ENCODE assay signal across 31 mouse cellular contexts in genomic region chr6:65854585-65854984, GRCm38 (mm10).
A peak's percentile ranks its signal among the peaks of the same experiment; 100 is the strongest.
DNase-seq lines count a peak whose midpoint lies in the region; ATAC-seq lines count a peak whose summit lies in the region.
"Had no signal": no experiment of that assay in that cellular context is flagged by ENCODE, and none has a peak within 500 bp of the region (broad histone marks: within the 10 kb centered on the region; RNA-seq: fewer than 3 reads in every experiment).

No protein-coding gene starts in this region.

- no peak overlapping the region for H3K9ac ChIP-seq in embryonic facial prominence, embryonic 14.5 days (ENCODE audit: low read depth, low read length)
- no peak overlapping the region for H3K9ac ChIP-seq in hindbrain, embryonic 15.5 days
- no peak overlapping the region for H3K9ac ChIP-seq in hindbrain, embryonic 13.5 days
- H3K9ac ChIP-seq: embryonic facial prominence, embryonic 12.5 days; forebrain, embryonic 13.5 days; heart, embryonic 13.5 days; limb, embryonic 12.5 days; liver, embryonic 15.5 days; lung, embryonic 14.5 days; midbrain, embryonic 15.5 days had no signal

- DNase-seq in embryonic facial prominence, embryonic 14.5 days (ENCODE audit: low spot score): peak; percentile 13
- no peak for DNase-seq in embryonic facial prominence, embryonic 10.5 days (ENCODE audit: low spot score)
- DNase-seq in ES-CJ7 (ENCODE audit: low read depth, low spot score) (peak; percentile 20), ZHBTc4 (ENCODE audit: low read depth, low spot score) (peak; percentile 30)
- DNase-seq in limb, embryonic 10.5 days (ENCODE audit: low spot score): no peak
- no peak for DNase-seq in cerebellum, postnatal 14 days
- DNase-seq: adrenal gland, postnatal 14 days; cerebellum, adult 18-20 months; cerebellum, postnatal 10 days; gastrocnemius, adult 2 months; heart, adult 2 months; heart, postnatal 10 days; kidney, adult 8-10 months; kidney, postnatal 10 days; layer of hippocampus, adult 9-11 months; lung, embryonic 14.5 days; right cerebral cortex, adult 18-20 months; spleen, adult 18-20 months; thymus, adult 18-20 months; thymus, postnatal 25 days had no signal

- no peaks in the 10 kb centered on the region for H3K9me3 ChIP-seq in embryonic facial prominence, embryonic 14.5 days (ENCODE audit: control insufficient read depth, low read length)
- H3K9me3 ChIP-seq in embryonic facial prominence, embryonic 10.5 days: no peaks in the 10 kb centered on the region
- no peaks in the 10 kb centered on the region for H3K9me3 ChIP-seq in hindbrain, embryonic 15.5 days
- H3K9me3 ChIP-seq in hindbrain, embryonic 13.5 days: no peaks in the 10 kb centered on the region
- H3K9me3 ChIP-seq in limb, embryonic 10.5 days (replicated peaks): no peaks in the 10 kb centered on the region
- H3K9me3 ChIP-seq: embryonic facial prominence, embryonic 12.5 days; forebrain, embryonic 13.5 days; heart, embryonic 13.5 days; limb, embryonic 12.5 days; liver, embryonic 15.5 days; midbrain, embryonic 15.5 days had no signal

- no peaks in the 10 kb centered on the region for H3K27me3 ChIP-seq in embryonic facial prominence, embryonic 14.5 days (replicated peaks; ENCODE audit: control insufficient read depth, insufficient read depth, low read length)
- H3K27me3 ChIP-seq in embryonic facial prominence, embryonic 10.5 days (replicated peaks; ENCODE audit: low read depth, poor library complexity, severe bottlenecking): no peaks in the 10 kb centered on the region
- H3K27me3 ChIP-seq in hindbrain, embryonic 15.5 days: no peaks in the 10 kb centered on the region
- H3K27me3 ChIP-seq in hindbrain, embryonic 13.5 days: no peaks in the 10 kb centered on the region
- no peaks in the 10 kb centered on the region for H3K27me3 ChIP-seq in limb, embryonic 10.5 days (ENCODE audit: low read depth, poor library complexity, severe bottlenecking)
- H3K27me3 ChIP-seq: embryonic facial prominence, embryonic 12.5 days; forebrain, embryonic 13.5 days; heart, embryonic 13.5 days; limb, embryonic 12.5 days; liver, embryonic 15.5 days; midbrain, embryonic 15.5 days had no signal

- no peak overlapping the region for H3K27ac ChIP-seq in embryonic facial prominence, embryonic 14.5 days (replicated peaks; ENCODE audit: low read depth, low read length)
- H3K27ac ChIP-seq in embryonic facial prominence, embryonic 10.5 days (replicated peaks): no peak overlapping the region
- H3K27ac ChIP-seq in hindbrain, embryonic 15.5 days (replicated peaks): 0 out of 2 replicates have a peak overlapping the region, but pooled peaks have one; percentile 42
- H3K27ac ChIP-seq in hindbrain, embryonic 13.5 days: no peak overlapping the region
- H3K27ac ChIP-seq in limb, embryonic 10.5 days: no peak overlapping the region
- H3K27ac ChIP-seq: embryonic facial prominence, embryonic 12.5 days; forebrain, embryonic 13.5 days; gastrocnemius, adult 2 months; heart, adult 2 months; heart, embryonic 13.5 days; limb, embryonic 12.5 days; liver, embryonic 15.5 days; macrophage; midbrain, embryonic 15.5 days; stomach, postnatal 0 days had no signal

- ATAC-seq in embryonic facial prominence, embryonic 14.5 days (ENCODE audit: low read depth): no peak
- ATAC-seq in hindbrain, embryonic 15.5 days (ENCODE audit: low FRiP score, low read depth): no peak
- no peak for ATAC-seq in hindbrain, embryonic 13.5 days (ENCODE audit: low FRiP score)
- ATAC-seq: forebrain, embryonic 13.5 days; intestine, embryonic 16.5 days; midbrain, embryonic 15.5 days had no signal

- H3K4me3 ChIP-seq in embryonic facial prominence, embryonic 14.5 days (ENCODE audit: low read depth, low read length): no peak overlapping the region
- H3K4me3 ChIP-seq in embryonic facial prominence, embryonic 10.5 days: no peak overlapping the region
- no peak overlapping the region for H3K4me3 ChIP-seq in hindbrain, embryonic 15.5 days
- no peak overlapping the region for H3K4me3 ChIP-seq in hindbrain, embryonic 13.5 days
- H3K4me3 ChIP-seq in limb, embryonic 10.5 days: no peak overlapping the region
- H3K4me3 ChIP-seq: embryonic facial prominence, embryonic 12.5 days; forebrain, embryonic 13.5 days; gastrocnemius, adult 2 months; heart, adult 2 months; heart, embryonic 13.5 days; limb, embryonic 12.5 days; liver, embryonic 15.5 days; midbrain, embryonic 15.5 days had no signal

- H3K4me2 ChIP-seq in embryonic facial prominence, embryonic 14.5 days (ENCODE audit: low read depth, low read length): no peak overlapping the region
- H3K4me2 ChIP-seq in hindbrain, embryonic 15.5 days: no peak overlapping the region
- H3K4me2 ChIP-seq in hindbrain, embryonic 13.5 days: no peak overlapping the region
- H3K4me2 ChIP-seq: embryonic facial prominence, embryonic 12.5 days; forebrain, embryonic 13.5 days; heart, embryonic 13.5 days; limb, embryonic 12.5 days; liver, embryonic 15.5 days; lung, embryonic 14.5 days; midbrain, embryonic 15.5 days had no signal

- H3K4me1 ChIP-seq in embryonic facial prominence, embryonic 14.5 days (ENCODE audit: control insufficient read depth, insufficient read depth, low read length): no peaks in the 10 kb centered on the region
- peaks cover 16% of the 10 kb centered on the region for H3K4me1 ChIP-seq in embryonic facial prominence, embryonic 10.5 days
- H3K4me1 ChIP-seq in hindbrain, embryonic 15.5 days (replicated peaks): no peaks in the 10 kb centered on the region
- H3K4me1 ChIP-seq in hindbrain, embryonic 13.5 days (replicated peaks): 0 out of 2 replicates have a peak, but pooled peaks cover 11% of the 10 kb centered on the region
- H3K4me1 ChIP-seq in limb, embryonic 10.5 days: peaks cover 19% of the 10 kb centered on the region
- H3K4me1 ChIP-seq: heart, embryonic 13.5 days; liver, embryonic 15.5 days; midbrain, embryonic 15.5 days had no signal

- H3K36me3 ChIP-seq in embryonic facial prominence, embryonic 14.5 days (ENCODE audit: control insufficient read depth, insufficient read depth, low read length): no peaks in the 10 kb centered on the region
- H3K36me3 ChIP-seq in embryonic facial prominence, embryonic 10.5 days (replicated peaks): no peaks in the 10 kb centered on the region
- H3K36me3 ChIP-seq in hindbrain, embryonic 15.5 days: no peaks in the 10 kb centered on the region
- no peaks in the 10 kb centered on the region for H3K36me3 ChIP-seq in hindbrain, embryonic 13.5 days
- H3K36me3 ChIP-seq in limb, embryonic 10.5 days: no peaks in the 10 kb centered on the region
- H3K36me3 ChIP-seq: embryonic facial prominence, embryonic 12.5 days; liver, embryonic 15.5 days; midbrain, embryonic 15.5 days had no signal

- 72% methylated on average over 4 of the region's 4 CpGs for WGBS in embryonic facial prominence, embryonic 14.5 days
- WGBS in embryonic facial prominence, embryonic 10.5 days: 75% methylated on average over 4 of the region's 4 CpGs
- 51% methylated on average over 4 of the region's 4 CpGs for WGBS in hindbrain, embryonic 15.5 days
- WGBS in hindbrain, embryonic 13.5 days: 49% methylated on average over 4 of the region's 4 CpGs
- WGBS in limb, embryonic 10.5 days: 93% methylated on average over 4 of the region's 4 CpGs

Comparison
In these comparisons a context has a peak if more than half of its experiments do, and no peak if none do; other contexts are left out.
1. DNase-seq: peak in embryonic facial prominence, embryonic 14.5 days (single experiment), ES-CJ7 (single experiment) and ZHBTc4 (single experiment); none in embryonic facial prominence, embryonic 10.5 days (single experiment), limb, embryonic 10.5 days (single experiment) and cerebellum, postnatal 14 days (0 of 2).